Mouse (Mus musculus) lung, embryonic 14.5 days (tissue): ENCODE measurements around the gene Zc3h18. TPM values are rescaled to one million over a fixed set of nuclear protein-coding genes. Genes with fewer than 3 reads are reported as not detected.

Source experiments
- ATAC-seq: fragments of 200-750 bp; cut with Nextera tagmentation; 2 replicates; pipeline ENCODE4 v1.8.0; 2017; ENCODE audit warnings: mild to moderate bottlenecking, moderate TSS enrichment, moderate library complexity; ENCODE audit not compliant: insufficient read depth
- DNase-seq: peaks from one replicate; pipeline ENCODE4 v3.0.0-alpha.2; 2015
- H3K27ac ChIP-seq: fragments of 300-500 bp; sonication (generic); 2 replicates; pipeline ENCODE4 v1.5.1; 2014; ENCODE audit warnings: low read depth, mild to moderate bottlenecking, moderate library complexity
- H3K27me3 ChIP-seq: fragments of 300-500 bp; sonication (generic); 2 replicates; pipeline ENCODE4 v1.6.1; 2014; ENCODE audit warnings: low read length, control low read depth; ENCODE audit not compliant: insufficient read depth
- H3K36me3 ChIP-seq: fragments of 300-500 bp; sonication (generic); 2 replicates; pipeline ENCODE4 v1.6.1; 2014; ENCODE audit warnings: control low read depth; ENCODE audit not compliant: insufficient read depth
- H3K4me1 ChIP-seq: fragments of 300-500 bp; sonication (generic); 2 replicates; pipeline ENCODE4 v1.6.1; 2014; ENCODE audit warnings: antibody characterized with exemption, control low read depth; ENCODE audit not compliant: insufficient read depth
- H3K4me2 ChIP-seq: fragments of 300-500 bp; sonication (generic); 2 replicates; pipeline ENCODE4 v1.6.1; 2014; ENCODE audit warnings: mild to moderate bottlenecking
- H3K4me3 ChIP-seq: fragments of 300-500 bp; sonication (generic); 2 replicates; pipeline ENCODE4 v1.5.1; 2014; ENCODE audit warnings: low read depth, low read length
- H3K9ac ChIP-seq: fragments of 300-500 bp; sonication (generic); 2 replicates; pipeline ENCODE4 v1.6.1; 2014
- H3K9me3 ChIP-seq: fragments of 300-500 bp; sonication (generic); 2 replicates; pipeline ENCODE4 v1.6.1; 2016; ENCODE audit warnings: low read depth, low read length, control low read depth
- CTCF ChIP-seq: IDR thresholded peaks from 2 replicates; pipeline ENCODE4 v1.5.1; 2016; ENCODE audit warnings: antibody characterized with exemption, low read depth
- WGBS: fragments of 180-500 bp; shearing (Covaris S2); extraction: QIAGEN DNeasy Blood & Tissue Kit; methylation state at CpG from one replicate; pipeline ENCODE4 v1.1.7; 2014; 5-methylcytosine and 5-hydroxymethylcytosine counted together
- polyA plus RNA-seq: library from polyadenylated mRNA; unstranded; fragments of >200 nt; fragmentation: Nextera tagmentation; extraction: Ambion mirVana; gene quantifications from 2 replicates; pipeline ENCODE4 v1.2.1, GENCODE M21; 2014

Gene Zc3h18
- polyA plus RNA-seq, 1 experiment from 2014 or later, result 44.3 TPM

- H3K9ac ChIP-seq, result no peak overlapping the region
- 64% methylated on average over 3 of the region's 3 CpGs for WGBS
- ATAC-seq (no peak), DNase-seq (peak; percentile 20)
- H3K36me3 ChIP-seq, result no peaks in the 10 kb centered on the region
- H3K27ac ChIP-seq, result peak overlapping the region; percentile 97; the same call in 1 of the 2 replicates
- no peak overlapping the region for H3K4me3 ChIP-seq
- no peak for TF ChIP-seq CTCF
- H3K4me1 ChIP-seq, result peaks cover 10% of the 10 kb centered on the region; the same call in 1 of the 2 replicates
- no peaks in the 10 kb centered on the region for H3K9me3 ChIP-seq
- peak overlapping the region; percentile 98 for H3K4me2 ChIP-seq
- no peaks in the 10 kb centered on the region for H3K27me3 ChIP-seq
Observed at GRCm38 (mm10) chr8:122445203-122445602, 68.8 kb downstream of the Zc3h18 start.

GRCm38 (mm10) chr8:122451161-122451703 is 74.8 kb downstream of the Zc3h18 start:
- no peaks in the 10 kb centered on the region for H3K36me3 ChIP-seq
- no peak overlapping the region for H3K9ac ChIP-seq
- no peak overlapping the region for H3K4me3 ChIP-seq
- WGBS, result 73% methylated on average over 7 of the region's 7 CpGs
- H3K9me3 ChIP-seq, result no peaks in the 10 kb centered on the region
- ATAC-seq (no peak), DNase-seq (no peak)
- no peak for TF ChIP-seq CTCF
- H3K4me2 ChIP-seq, result no peak overlapping the region
- H3K27ac ChIP-seq, result 0 out of 2 replicates have a peak overlapping the region, but pooled peaks have one; percentile 0
- no peaks in the 10 kb centered on the region for H3K4me1 ChIP-seq
- H3K27me3 ChIP-seq, result no peaks in the 10 kb centered on the region

GRCm38 (mm10) chr8:122452154-122452553 is 75.7 kb downstream of the Zc3h18 start:
- DNase-seq (no peak), ATAC-seq (no peak)
- TF ChIP-seq CTCF, result no peak
- Histone ChIP-seq H3K9me3 (no peaks in the 10 kb centered on the region), H3K4me1 (no peaks in the 10 kb centered on the region), H3K9ac (no peak overlapping the region), H3K4me3 (no peak overlapping the region), H3K36me3 (no peaks in the 10 kb centered on the region), H3K4me2 (no peak overlapping the region), H3K27me3 (no peaks in the 10 kb centered on the region), H3K27ac (no peak overlapping the region)
- 79% methylated on average over 10 of the region's 10 CpGs for WGBS

GRCm38 (mm10) chr8:122454409-122454808 is 78.0 kb downstream of the Zc3h18 start:
- Histone ChIP-seq H3K27me3 (peaks cover 10% of the 10 kb centered on the region), H3K4me2 (no peak overlapping the region), H3K27ac (no peak overlapping the region), H3K9ac (no peak overlapping the region), H3K4me1 (no peaks in the 10 kb centered on the region), H3K9me3 (no peaks in the 10 kb centered on the region), H3K4me3 (no peak overlapping the region), H3K36me3 (no peaks in the 10 kb centered on the region)
- 82% methylated on average over 6 of the region's 6 CpGs for WGBS
- no peak for TF ChIP-seq CTCF
- no peak for ATAC-seq
- DNase-seq, result no peak

- WGBS, result 55% methylated on average over 11 of the region's 11 CpGs
- no peak for DNase-seq
- no peak for ATAC-seq
- Histone ChIP-seq H3K9ac (no peak overlapping the region), H3K4me1 (0 out of 2 replicates have a peak, but pooled peaks cover 3% of the 10 kb centered on the region), H3K4me3 (no peak overlapping the region), H3K27me3 (peaks cover 34% of the 10 kb centered on the region), H3K36me3 (no peaks in the 10 kb centered on the region), H3K9me3 (no peaks in the 10 kb centered on the region), H3K4me2 (no peak overlapping the region), H3K27ac (no peak overlapping the region)
- no peak for TF ChIP-seq CTCF
Observed at GRCm38 (mm10) chr8:122457171-122457570, 80.8 kb downstream of the Zc3h18 start.

GRCm38 (mm10) chr8:122459218-122459900 is 83.0 kb downstream of the Zc3h18 start:
- peaks cover 34% of the 10 kb centered on the region for H3K27me3 ChIP-seq
- H3K9ac ChIP-seq, result no peak overlapping the region
- no peaks in the 10 kb centered on the region for H3K9me3 ChIP-seq
- no peak overlapping the region for H3K4me3 ChIP-seq
- H3K36me3 ChIP-seq, result no peaks in the 10 kb centered on the region
- H3K27ac ChIP-seq, result no peak overlapping the region
- DNase-seq (no peak), ATAC-seq (no peak)
- 0 out of 2 replicates have a peak, but pooled peaks cover 10% of the 10 kb centered on the region for H3K4me1 ChIP-seq
- H3K4me2 ChIP-seq, result peak overlapping the region; percentile 64; the same call in 1 of the 2 replicates
- 50% methylated on average over 6 of the region's 6 CpGs for WGBS
- TF ChIP-seq CTCF, result peak; percentile 57

- no peak for ATAC-seq
- H3K9ac ChIP-seq, result peak overlapping the region; percentile 32; the same call in 1 of the 2 replicates
- no peaks in the 10 kb centered on the region for H3K36me3 ChIP-seq
- no peaks in the 10 kb centered on the region for H3K9me3 ChIP-seq
- H3K4me3 ChIP-seq, result peak overlapping the region; percentile 32
- TF ChIP-seq CTCF, result no peak
- H3K4me1 ChIP-seq, result 0 out of 2 replicates have a peak, but pooled peaks cover 10% of the 10 kb centered on the region
- 0 out of 2 replicates have a peak overlapping the region, but pooled peaks have one; percentile 2 for H3K27ac ChIP-seq
- DNase-seq, result no peak
- WGBS, result 22% methylated on average over 7 of the region's 7 CpGs
- peak overlapping the region; percentile 64 for H3K4me2 ChIP-seq
- peaks cover 34% of the 10 kb centered on the region for H3K27me3 ChIP-seq
Observed at GRCm38 (mm10) chr8:122459990-122460389, 83.6 kb downstream of the Zc3h18 start.
